Mouse (Mus musculus) midbrain, embryonic 14.5 days (tissue): ENCODE measurements around the gene Cerkl. TPM values are rescaled to one million over a fixed set of nuclear protein-coding genes. Genes with fewer than 3 reads are reported as not detected.
A peak's percentile ranks its signal among the peaks of the same experiment; 100 is the strongest.

Experiments
- ATAC-seq: fragments of 200-750 bp; cut with Nextera tagmentation; 2 replicates; pipeline ENCODE4 v1.8.0; 2017; ENCODE audit warnings: moderate number of reproducible peaks, moderate library complexity; ENCODE audit not compliant: low FRiP score, low TSS enrichment
- DNase-seq: peaks from one replicate; pipeline ENCODE4 v3.0.0-alpha.2; 2015
- H3K27ac ChIP-seq: fragments of 300-500 bp; sonication (generic); replicated peaks from 2 replicates; pipeline ENCODE4 v1.5.1; 2014; ENCODE audit warnings: mild to moderate bottlenecking, low read depth, low read length, moderate library complexity
- H3K27me3 ChIP-seq: fragments of 300-500 bp; sonication (generic); 2 replicates; pipeline ENCODE4 v1.6.1; 2014; ENCODE audit warnings: low read length, control low read depth, mixed read lengths; ENCODE audit not compliant: control insufficient read depth, insufficient read depth
- H3K36me3 ChIP-seq: fragments of 300-500 bp; sonication (generic); 2 replicates; pipeline ENCODE4 v1.6.1; 2014; ENCODE audit warnings: low read length, control low read depth; ENCODE audit not compliant: control insufficient read depth, insufficient read depth
- H3K4me1 ChIP-seq: fragments of 300-500 bp; sonication (generic); 2 replicates; pipeline ENCODE4 v1.6.1; 2014; ENCODE audit warnings: mild to moderate bottlenecking, antibody characterized with exemption, low read length, control low read depth; ENCODE audit not compliant: control insufficient read depth, insufficient read depth
- H3K4me2 ChIP-seq: fragments of 300-500 bp; sonication (generic); 2 replicates; pipeline ENCODE4 v1.6.1; 2014; ENCODE audit warnings: mild to moderate bottlenecking, low read length, moderate library complexity
- H3K4me3 ChIP-seq: fragments of 300-500 bp; sonication (generic); replicated peaks from 2 replicates; pipeline ENCODE4 v1.5.1; 2014; ENCODE audit warnings: low read depth, low read length
- H3K9ac ChIP-seq: fragments of 300-500 bp; sonication (generic); replicated peaks from 2 replicates; pipeline ENCODE4 v1.6.1; 2014; ENCODE audit warnings: mild to moderate bottlenecking, low read length, moderate library complexity
- H3K9me3 ChIP-seq: fragments of 300-500 bp; sonication (generic); 2 replicates; pipeline ENCODE4 v1.6.1; 2016; ENCODE audit warnings: low read length, control low read depth, mixed read lengths; ENCODE audit not compliant: control insufficient read depth
- WGBS: fragments of 180-500 bp; shearing (Covaris S2); extraction: QIAGEN DNeasy Blood & Tissue Kit; methylation state at CpG from one replicate; pipeline ENCODE4 v1.1.7; 2014; 5-methylcytosine and 5-hydroxymethylcytosine counted together
- polyA plus RNA-seq: library from polyadenylated mRNA; unstranded; fragments of >200 nt; fragmentation: Nextera tagmentation; extraction: Ambion mirVana; gene quantifications from 2 replicates; pipeline ENCODE4 v1.2.1, GENCODE M21; 2014

Cerkl gene
- polyA plus RNA-seq, 1 experiment from 2014 or later: 3.3 TPM

DNA sequence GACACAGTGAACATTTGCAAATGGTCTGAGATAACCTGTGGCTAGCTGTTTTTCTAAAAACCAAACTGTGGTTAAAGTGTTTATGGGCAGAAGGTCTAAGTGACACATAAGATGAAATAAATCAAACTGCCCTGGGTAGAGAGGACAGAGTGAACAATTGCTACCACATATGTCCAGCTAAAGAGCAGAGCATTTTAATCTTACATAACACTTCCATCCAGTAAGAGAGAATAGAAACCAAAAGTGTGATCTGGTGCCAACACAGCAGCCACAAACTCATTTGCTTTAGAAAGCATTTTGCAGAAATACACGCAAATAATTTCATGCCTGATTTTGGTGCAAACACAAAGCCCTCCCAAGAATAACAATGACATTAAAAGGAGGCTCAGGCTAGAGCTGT, 117.6 kb downstream of the Cerkl start:
- no peaks in the 10 kb centered on the region for H3K4me1 ChIP-seq
- WGBS: 20% methylated on average over 1 of the region's 1 CpGs
- H3K9ac ChIP-seq: no peak overlapping the region
- no peaks in the 10 kb centered on the region for H3K36me3 ChIP-seq
- no peaks in the 10 kb centered on the region for H3K9me3 ChIP-seq
- no peak overlapping the region for H3K4me3 ChIP-seq
- H3K4me2 ChIP-seq: no peak overlapping the region
- no peak for ATAC-seq
- DNase-seq: no peak
- H3K27me3 ChIP-seq: no peaks in the 10 kb centered on the region
- no peak overlapping the region for H3K27ac ChIP-seq

DNA sequence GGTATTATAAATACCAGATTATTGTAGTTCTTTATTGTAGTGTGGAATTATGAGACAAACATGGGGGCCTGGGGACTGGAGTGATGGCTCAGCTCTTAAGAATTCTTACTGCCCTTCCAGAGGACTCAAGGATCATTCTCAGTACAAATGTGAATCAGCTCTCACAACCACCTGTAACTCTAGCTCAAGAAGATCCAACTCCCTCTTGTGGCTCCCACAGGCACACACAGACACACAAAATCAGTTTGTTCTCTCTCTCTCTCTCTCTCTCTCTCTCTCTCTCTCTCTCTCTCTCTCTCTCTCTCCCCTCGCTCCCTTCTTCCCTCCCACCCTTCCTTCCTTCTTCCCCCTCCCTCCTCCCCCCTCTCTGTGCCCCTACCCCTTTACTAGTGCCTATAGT, 120.4 kb downstream of the Cerkl start:
- no peak overlapping the region for H3K4me3 ChIP-seq
- 71% methylated on average over 1 of the region's 1 CpGs for WGBS
- H3K27me3 ChIP-seq: no peaks in the 10 kb centered on the region
- DNase-seq (no peak), ATAC-seq (no peak)
- H3K9ac ChIP-seq: no peak overlapping the region
- no peak overlapping the region for H3K27ac ChIP-seq
- no peak overlapping the region for H3K4me2 ChIP-seq
- H3K36me3 ChIP-seq: no peaks in the 10 kb centered on the region
- H3K4me1 ChIP-seq: no peaks in the 10 kb centered on the region
- H3K9me3 ChIP-seq: no peaks in the 10 kb centered on the region

DNA sequence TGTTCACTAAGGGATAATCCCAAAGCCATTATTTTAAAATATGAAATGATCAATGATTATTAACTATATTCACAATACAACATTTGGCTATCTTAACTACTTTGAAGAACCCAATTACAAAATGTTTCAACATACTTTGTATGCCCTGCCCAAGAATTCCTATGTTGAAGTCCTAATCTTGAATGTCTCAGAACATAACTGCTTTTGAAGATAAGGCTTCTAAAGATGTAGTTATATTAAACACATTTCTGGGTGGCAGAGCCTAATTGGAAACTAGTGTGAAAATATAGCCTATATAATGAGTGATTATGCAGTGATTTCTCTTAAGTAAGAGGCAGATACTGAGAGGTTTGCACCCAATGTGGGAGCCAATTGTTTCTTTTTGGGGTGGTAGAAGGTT, 121.9 kb downstream of the Cerkl start:
- Histone ChIP-seq H3K27ac (no peak overlapping the region), H3K36me3 (no peaks in the 10 kb centered on the region), H3K27me3 (no peaks in the 10 kb centered on the region), H3K4me1 (no peaks in the 10 kb centered on the region), H3K9ac (no peak overlapping the region), H3K4me2 (no peak overlapping the region), H3K4me3 (no peak overlapping the region), H3K9me3 (no peaks in the 10 kb centered on the region)
- DNase-seq (no peak), ATAC-seq (no peak)

DNA sequence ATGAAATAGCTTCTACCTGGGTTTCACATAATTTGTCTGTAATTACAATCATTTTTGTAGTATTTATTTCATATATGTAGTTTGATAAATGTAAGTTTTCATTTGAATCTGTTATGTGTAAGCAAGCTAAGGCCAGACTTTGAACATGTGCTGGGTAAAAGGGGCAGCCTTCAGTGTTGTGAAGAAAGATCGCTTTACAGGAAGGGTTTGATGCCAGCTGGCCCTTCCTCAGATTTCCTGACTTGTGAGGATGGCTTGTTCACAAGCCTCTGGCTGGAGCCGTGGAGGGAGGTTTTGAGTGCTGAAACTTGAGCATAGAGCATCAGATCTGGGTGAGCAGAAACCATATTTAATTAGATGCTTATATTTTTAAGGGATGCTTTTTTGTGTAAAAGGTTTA, 128.5 kb downstream of the Cerkl start:
- ATAC-seq: no peak
- no peak for DNase-seq
- H3K4me3 ChIP-seq: no peak overlapping the region
- no peak overlapping the region for H3K4me2 ChIP-seq
- H3K9ac ChIP-seq: no peak overlapping the region
- 81% methylated on average over 2 of the region's 2 CpGs for WGBS
- H3K27me3 ChIP-seq: no peaks in the 10 kb centered on the region
- H3K4me1 ChIP-seq: no peaks in the 10 kb centered on the region
- H3K27ac ChIP-seq: no peak overlapping the region
- no peaks in the 10 kb centered on the region for H3K9me3 ChIP-seq
- no peaks in the 10 kb centered on the region for H3K36me3 ChIP-seq

DNA sequence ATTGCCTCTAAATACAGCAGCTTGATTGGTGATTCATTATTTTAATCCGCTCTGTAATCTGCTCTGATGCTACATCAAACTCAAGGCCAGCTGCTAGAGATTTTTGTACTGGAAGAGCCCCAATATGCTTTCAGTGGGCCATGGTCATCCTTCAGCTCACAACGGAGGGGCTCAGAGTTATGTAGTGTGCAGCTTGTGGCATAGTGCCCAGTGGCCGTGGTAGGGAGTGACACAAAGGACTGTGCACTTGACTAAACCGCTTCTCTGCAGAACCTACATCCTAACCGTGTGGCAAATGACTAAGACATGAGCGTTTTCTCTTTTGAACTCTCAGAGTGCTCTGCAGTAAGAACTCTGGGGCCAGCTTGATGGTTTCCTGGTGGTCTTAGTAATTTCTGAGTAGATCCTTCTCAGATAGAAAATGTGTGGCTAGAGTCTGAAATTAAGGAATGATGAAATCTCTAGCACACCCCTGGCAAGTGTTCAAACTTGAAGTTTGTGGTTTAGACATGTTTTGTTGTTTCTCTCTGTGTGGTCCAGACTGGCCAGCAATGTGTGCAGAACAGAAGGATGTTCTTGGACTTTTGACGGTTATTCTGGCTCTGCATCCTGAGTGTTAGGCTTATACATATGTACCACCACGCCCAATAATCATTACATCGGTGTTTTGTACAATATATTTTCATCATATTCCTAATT, 140.3 kb downstream of the Cerkl start:
- Histone ChIP-seq H3K4me1 (no peaks in the 10 kb centered on the region), H3K9me3 (no peaks in the 10 kb centered on the region), H3K4me2 (no peak overlapping the region), H3K27me3 (no peaks in the 10 kb centered on the region), H3K9ac (no peak overlapping the region), H3K36me3 (no peaks in the 10 kb centered on the region), H3K27ac (no peak overlapping the region), H3K4me3 (no peak overlapping the region)
- ATAC-seq (no peak), DNase-seq (no peak)
- 85% methylated on average over 9 of the region's 9 CpGs for WGBS

DNA sequence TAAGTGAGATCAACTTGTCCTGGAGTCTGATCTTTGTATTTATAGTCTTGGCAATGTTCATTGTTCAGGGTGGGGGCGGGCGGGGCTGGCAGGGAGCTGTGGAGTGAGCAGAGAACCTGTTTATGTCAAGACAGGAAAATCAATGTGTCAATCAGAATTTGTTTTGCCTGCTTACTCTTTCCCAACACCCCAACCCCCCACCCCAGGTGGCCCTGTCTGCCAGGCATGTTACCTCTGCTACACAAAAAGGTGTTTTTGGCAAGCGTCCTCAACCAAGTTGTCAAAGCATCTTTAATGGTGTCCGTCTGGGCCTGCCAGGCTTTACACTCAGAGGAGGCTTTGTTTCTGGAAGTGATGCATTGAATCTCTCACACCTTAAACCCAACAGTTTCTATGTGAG, 141.5 kb downstream of the Cerkl start:
- WGBS: 33% methylated on average over 4 of the region's 4 CpGs
- ATAC-seq (0 out of 2 replicates have a peak, but pooled peaks have one; percentile 48), DNase-seq (no peak)
- H3K4me2 ChIP-seq: no peak overlapping the region
- H3K9me3 ChIP-seq: no peaks in the 10 kb centered on the region
- no peak overlapping the region for H3K9ac ChIP-seq
- H3K27ac ChIP-seq: no peak overlapping the region
- H3K4me3 ChIP-seq: no peak overlapping the region
- no peaks in the 10 kb centered on the region for H3K4me1 ChIP-seq
- no peaks in the 10 kb centered on the region for H3K36me3 ChIP-seq
- no peaks in the 10 kb centered on the region for H3K27me3 ChIP-seq

DNA sequence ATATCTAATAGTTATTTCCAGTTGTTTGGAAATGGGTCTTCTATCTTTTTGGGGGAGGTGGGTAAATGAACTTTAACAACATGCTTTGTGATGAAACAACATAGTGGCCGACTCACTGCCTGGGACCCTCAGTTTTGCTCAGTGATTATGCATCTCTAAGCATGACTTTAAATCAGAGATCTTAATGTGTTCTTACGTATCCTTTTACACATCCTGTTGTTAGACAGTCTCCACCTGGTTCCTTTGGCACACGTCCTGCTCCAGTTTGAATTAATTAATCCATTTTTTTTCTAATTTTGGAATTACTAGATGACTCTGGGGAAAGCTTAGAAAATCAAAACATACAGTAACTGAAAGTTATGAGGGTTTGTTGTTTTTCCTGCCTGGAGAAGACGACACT, 144.1 kb downstream of the Cerkl start:
- Histone ChIP-seq H3K9me3 (no peaks in the 10 kb centered on the region), H3K27ac (no peak overlapping the region), H3K4me1 (no peaks in the 10 kb centered on the region), H3K27me3 (no peaks in the 10 kb centered on the region), H3K36me3 (no peaks in the 10 kb centered on the region), H3K4me2 (no peak overlapping the region), H3K9ac (no peak overlapping the region), H3K4me3 (no peak overlapping the region)
- no peak for ATAC-seq
- WGBS: 76% methylated on average over 4 of the region's 4 CpGs
- DNase-seq: no peak

DNA sequence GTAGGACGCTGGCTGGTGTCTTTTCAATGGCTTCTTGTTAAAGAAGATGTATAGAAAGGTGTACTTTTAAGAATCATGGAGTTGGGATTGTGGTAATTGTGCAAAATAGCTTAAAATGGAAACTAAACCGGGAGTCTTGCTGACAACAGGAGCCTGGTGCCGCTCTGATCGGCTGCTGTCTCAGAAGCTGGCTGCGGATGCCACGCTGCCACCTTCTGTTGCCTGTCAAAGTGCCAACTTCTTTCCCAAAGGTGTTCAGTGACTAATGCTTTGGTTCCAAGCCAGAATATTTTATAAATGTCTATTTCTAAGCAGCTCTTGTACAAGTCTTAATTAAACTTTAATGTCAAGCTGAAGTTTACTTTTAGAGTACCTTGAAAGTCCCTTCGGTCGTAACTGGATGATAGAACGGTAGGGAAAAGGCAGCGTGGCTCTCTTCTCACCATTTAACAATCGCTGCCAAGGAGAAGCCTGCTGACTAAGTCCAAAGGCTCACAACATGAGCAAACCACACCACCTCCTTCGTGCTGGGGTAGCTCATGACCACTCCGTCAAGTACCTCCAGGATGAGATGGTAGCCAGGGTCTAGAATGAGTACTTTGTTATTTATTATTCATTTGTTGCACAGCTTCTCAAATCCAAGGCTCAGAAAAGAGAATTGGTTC, 147.0 kb downstream of the Cerkl start:
- Histone ChIP-seq H3K36me3 (no peaks in the 10 kb centered on the region), H3K4me1 (no peaks in the 10 kb centered on the region), H3K27me3 (no peaks in the 10 kb centered on the region), H3K4me2 (no peak overlapping the region), H3K4me3 (no peak overlapping the region), H3K9me3 (no peaks in the 10 kb centered on the region), H3K9ac (no peak overlapping the region), H3K27ac (no peak overlapping the region)
- DNase-seq (peak; percentile 69), ATAC-seq (no peak)
- WGBS: 79% methylated on average over 13 of the region's 13 CpGs

DNA sequence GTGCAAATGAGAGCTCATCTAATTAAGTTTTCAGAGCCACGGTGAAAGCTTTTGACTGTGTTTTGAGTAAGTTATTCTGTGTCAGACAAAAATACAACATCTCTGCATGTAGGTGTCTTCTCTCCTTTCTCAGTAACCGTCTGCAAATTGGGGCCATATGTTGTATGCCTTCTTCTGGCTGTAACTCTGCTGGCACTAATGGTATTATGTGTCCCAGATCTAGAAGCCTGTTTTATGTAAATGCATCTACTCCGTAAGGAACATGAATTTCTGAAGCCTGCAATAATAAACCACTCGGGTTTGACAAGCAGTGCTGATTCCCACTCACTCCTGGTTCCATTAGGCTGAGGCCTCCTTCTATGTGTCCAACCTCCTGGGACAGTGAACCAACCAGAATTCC, 149.0 kb downstream of the Cerkl start:
- ATAC-seq (no peak), DNase-seq (no peak)
- Histone ChIP-seq H3K9me3 (no peaks in the 10 kb centered on the region), H3K36me3 (no peaks in the 10 kb centered on the region), H3K4me2 (no peak overlapping the region), H3K9ac (no peak overlapping the region), H3K27ac (no peak overlapping the region), H3K4me1 (no peaks in the 10 kb centered on the region), H3K4me3 (no peak overlapping the region), H3K27me3 (no peaks in the 10 kb centered on the region)
- WGBS: 68% methylated on average over 4 of the region's 4 CpGs
